Mouse (Mus musculus) olfactory bulb, adult 2 months (tissue): ENCODE data around the gene Arid1b. TPM values are rescaled to one million over a fixed set of nuclear protein-coding genes. Genes with fewer than 3 reads are reported as not detected.

Experiments
- H3K27ac ChIP-seq: fragments of 200-500 bp; 2 replicates; pipeline ENCODE4 v1.5.1; 2012; ENCODE audit warnings: low read depth, low read length; ENCODE audit not compliant: insufficient read depth
- H3K4me1 ChIP-seq: fragments of 200-500 bp; 2 replicates; pipeline ENCODE4 v1.6.1; 2012; ENCODE audit warnings: low read length; ENCODE audit not compliant: control insufficient read depth, insufficient read depth
- H3K4me3 ChIP-seq: fragments of 200-500 bp; 2 replicates; pipeline ENCODE4 v1.5.1; 2012; ENCODE audit warnings: mild to moderate bottlenecking, low read depth, low read length, moderate library complexity; ENCODE audit not compliant: insufficient read depth
- CTCF ChIP-seq: fragments of 200-500 bp; IDR thresholded peaks from 2 replicates; pipeline ENCODE4 v1.5.1; 2012; ENCODE audit warnings: low read depth, mild to moderate bottlenecking, low read length, moderate library complexity; ENCODE audit not compliant: insufficient read depth
- POLR2A ChIP-seq: fragments of 200-500 bp; IDR thresholded peaks from 2 replicates; pipeline ENCODE4 v1.6.1; 2012; ENCODE audit warnings: mild to moderate bottlenecking, low read depth, low read length, moderate library complexity; ENCODE audit not compliant: insufficient read depth
- WGBS: fragments of 180-500 bp; shearing (Covaris S2); methylation state at CpG from one replicate; pipeline ENCODE4 v1.1.7; 2018; 5-methylcytosine and 5-hydroxymethylcytosine counted together
- polyA plus RNA-seq: library from polyadenylated mRNA; stranded (reverse); fragments of >200 nt; gene quantifications from 2 replicates; pipeline ENCODE4 v1.2.4, GENCODE M21; 2012; ENCODE audit warnings: low replicate concordance; ENCODE audit not compliant: missing spikeins, insufficient read depth, insufficient read length

Gene Arid1b
- polyA plus RNA-seq, 1 experiment, result not detected

- no peak overlapping the region for H3K27ac ChIP-seq
- H3K4me3 ChIP-seq, result no peak overlapping the region
- H3K4me1 ChIP-seq, result peaks cover 47% of the 10 kb centered on the region
- no peak for TF ChIP-seq POLR2A
- TF ChIP-seq CTCF, result no peak
- 70% methylated on average over 5 of the region's 5 CpGs for WGBS
These were observed 100.5 kb downstream of the Arid1b start for GRCm38 (mm10) chr17:5094636-5095035.

GRCm38 (mm10) chr17:5095741-5096140, 101.6 kb downstream of the Arid1b start:
- 74% methylated on average over 13 of the region's 13 CpGs for WGBS
- H3K4me3 ChIP-seq, result no peak overlapping the region
- peaks cover 43% of the 10 kb centered on the region for H3K4me1 ChIP-seq
- no peak for TF ChIP-seq POLR2A
- TF ChIP-seq CTCF, result no peak
- no peak overlapping the region for H3K27ac ChIP-seq

GRCm38 (mm10) chr17:5097046-5097445, 102.9 kb downstream of the Arid1b start:
- H3K4me3 ChIP-seq, result no peak overlapping the region
- H3K4me1 ChIP-seq, result peaks cover 43% of the 10 kb centered on the region
- H3K27ac ChIP-seq, result no peak overlapping the region
- WGBS, result 88% methylated on average over 4 of the region's 4 CpGs
- no peak for TF ChIP-seq CTCF
- no peak for TF ChIP-seq POLR2A

GRCm38 (mm10) chr17:5097545-5098475, 103.7 kb downstream of the Arid1b start:
- 83% methylated on average over 21 of the region's 21 CpGs for WGBS
- Histone ChIP-seq H3K4me1 (peaks cover 36% of the 10 kb centered on the region), H3K27ac (no peak overlapping the region), H3K4me3 (no peak overlapping the region)
- TF ChIP-seq POLR2A (no peak), CTCF (no peak)

- Histone ChIP-seq H3K27ac (no peak overlapping the region), H3K4me3 (no peak overlapping the region), H3K4me1 (peaks cover 34% of the 10 kb centered on the region)
- TF ChIP-seq POLR2A (no peak), CTCF (no peak)
- WGBS, result 81% methylated on average over 7 of the region's 7 CpGs
These were observed 104.6 kb downstream of the Arid1b start for GRCm38 (mm10) chr17:5098727-5099126.

- 80% methylated on average over 4 of the region's 4 CpGs for WGBS
- H3K27ac ChIP-seq, result no peak overlapping the region
- peaks cover 32% of the 10 kb centered on the region for H3K4me1 ChIP-seq
- H3K4me3 ChIP-seq, result no peak overlapping the region
- TF ChIP-seq POLR2A (no peak), CTCF (no peak)
These were observed 105.1 kb downstream of the Arid1b start for GRCm38 (mm10) chr17:5099238-5099637.

GRCm38 (mm10) chr17:5101157-5101556, 107.0 kb downstream of the Arid1b start:
- H3K4me1 ChIP-seq, result peaks cover 34% of the 10 kb centered on the region
- 44% methylated on average over 8 of the region's 8 CpGs for WGBS
- TF ChIP-seq CTCF (no peak), POLR2A (no peak)
- no peak overlapping the region for H3K27ac ChIP-seq
- no peak overlapping the region for H3K4me3 ChIP-seq

- no peak overlapping the region for H3K4me3 ChIP-seq
- no peak overlapping the region for H3K27ac ChIP-seq
- TF ChIP-seq CTCF (no peak), POLR2A (no peak)
- 39% methylated on average over 2 of the region's 2 CpGs for WGBS
- peaks cover 37% of the 10 kb centered on the region for H3K4me1 ChIP-seq
These were observed 107.8 kb downstream of the Arid1b start for GRCm38 (mm10) chr17:5101887-5102286.

GRCm38 (mm10) chr17:5105746-5106145, 111.6 kb downstream of the Arid1b start:
- Histone ChIP-seq H3K4me1 (peaks cover 44% of the 10 kb centered on the region), H3K27ac (peak overlapping the region; percentile 57; the same call in 1 of the 2 replicates), H3K4me3 (no peak overlapping the region)
- 13% methylated on average over 6 of the region's 6 CpGs for WGBS
- TF ChIP-seq CTCF, result no peak
- no peak for TF ChIP-seq POLR2A
